Mouse (Mus musculus) C2C12 (cell line): Measurements from ENCODE around the gene Tm7sf2.

Experiments used
- CEBPB ChIP-seq: IDR thresholded peaks from one replicate; pipeline ENCODE4 v1.6.1; 2011; ENCODE audit warnings: low read depth, mild to moderate bottlenecking, control low read depth, moderate library complexity
- CTCF ChIP-seq: IDR thresholded peaks from one replicate; pipeline ENCODE4 v1.5.1; 2011; ENCODE audit not compliant: control insufficient read depth, insufficient read depth, insufficient read length
- FOSL1 ChIP-seq: IDR thresholded peaks from one replicate; pipeline ENCODE4 v1.8.0; 2011; ENCODE audit warnings: mild to moderate bottlenecking, low read length; ENCODE audit not compliant: poor library complexity, insufficient read depth, severe bottlenecking
- MAX ChIP-seq: IDR thresholded peaks from one replicate; pipeline ENCODE4 v1.6.1; 2011; ENCODE audit warnings: mild to moderate bottlenecking, control low read depth
- MYOD1 ChIP-seq: IDR thresholded peaks from one replicate; pipeline ENCODE4 v1.6.1; 2011; ENCODE audit warnings: low read depth; ENCODE audit not compliant: control insufficient read depth, insufficient read length
- USF1 ChIP-seq: IDR thresholded peaks from one replicate; pipeline ENCODE4 v1.6.1; 2011; ENCODE audit warnings: low read depth, mild to moderate bottlenecking, control low read depth, moderate library complexity

GRCm38 (mm10) chr19:6048681-6049410 lies 19.3 kb downstream of the Tm7sf2 start:
- TF ChIP-seq MAX (no peak), CTCF (no peak), USF1 (no peak), CEBPB (no peak), FOSL1 (no peak), MYOD1 (no peak)
